ENCODE assay signal across 8 mouse cellular contexts in genomic region chr8:40150911-40151797, GRCm38 (mm10).
DNase-seq lines count a peak whose midpoint lies in the region; ATAC-seq and TF ChIP-seq lines count a peak whose summit lies in the region.

No protein-coding gene starts in this region.

- 18% methylated on average over 21 of the region's 21 CpGs for WGBS in embryonic facial prominence, embryonic 10.5 days
- WGBS in kidney, adult 2 months = 16% methylated on average over 21 of the region's 21 CpGs
- 29% methylated on average over 21 of the region's 21 CpGs for WGBS in limb, embryonic 10.5 days
- 9% methylated on average over 21 of the region's 21 CpGs for WGBS in midbrain, embryonic 13.5 days
- WGBS in stomach, embryonic 15.5 days = 13% methylated on average over 21 of the region's 21 CpGs

- peak overlapping the region; percentile 39 for H3K4me3 ChIP-seq in embryonic facial prominence, embryonic 10.5 days
- H3K4me3 ChIP-seq in kidney, adult 2 months (ENCODE audit: insufficient read depth, low read depth, low read length) = no peak overlapping the region
- H3K4me3 ChIP-seq in limb, embryonic 10.5 days = peak overlapping the region; percentile 31; the same call in 1 of the 2 replicates
- peak overlapping the region; percentile 24 for H3K4me3 ChIP-seq in midbrain, embryonic 13.5 days (replicated peaks)
- peak overlapping the region; percentile 19; the same call in 1 of the 2 replicates for H3K4me3 ChIP-seq in stomach, embryonic 15.5 days (replicated peaks)

- no peaks in the 10 kb centered on the region for H3K36me3 ChIP-seq in embryonic facial prominence, embryonic 10.5 days (replicated peaks)
- no peaks in the 10 kb centered on the region for H3K36me3 ChIP-seq in kidney, adult 2 months (ENCODE audit: control insufficient read depth, insufficient read depth, low read length)
- H3K36me3 ChIP-seq in limb, embryonic 10.5 days = no peaks in the 10 kb centered on the region
- no peaks in the 10 kb centered on the region for H3K36me3 ChIP-seq in midbrain, embryonic 13.5 days
- no peaks in the 10 kb centered on the region for H3K36me3 ChIP-seq in stomach, embryonic 15.5 days

- H3K4me1 ChIP-seq in embryonic facial prominence, embryonic 10.5 days = peaks cover 7% of the 10 kb centered on the region; the same call in 1 of the 2 replicates
- H3K4me1 ChIP-seq in kidney, adult 2 months (ENCODE audit: control insufficient read depth, insufficient read depth, low read length) = no peaks in the 10 kb centered on the region
- H3K4me1 ChIP-seq in limb, embryonic 10.5 days = no peaks in the 10 kb centered on the region
- peaks cover 6% of the 10 kb centered on the region for H3K4me1 ChIP-seq in midbrain, embryonic 13.5 days (replicated peaks)
- H3K4me1 ChIP-seq in stomach, embryonic 15.5 days = no peaks in the 10 kb centered on the region

- peak overlapping the region; percentile 47 for H3K4me2 ChIP-seq in midbrain, embryonic 13.5 days (replicated peaks)
- peak overlapping the region; percentile 50 for H3K4me2 ChIP-seq in stomach, embryonic 15.5 days

- no peak for TF ChIP-seq POLR2A in kidney, adult 2 months (IDR thresholded peaks at IDR 0.05; ENCODE audit: low read depth, low read length)

- peak; percentile 68 for TF ChIP-seq CTCF in kidney, adult 2 months (conservative IDR thresholded peaks at IDR 0.05; ENCODE audit: insufficient read depth, insufficient read length, low read depth, low read length)

- peak; percentile 89 for ATAC-seq in midbrain, embryonic 13.5 days
- ATAC-seq in stomach, embryonic 15.5 days (ENCODE audit: insufficient read depth, low FRiP score, low read depth) = peak; percentile 63; the same call in 1 of the 2 replicates

- H3K9ac ChIP-seq in midbrain, embryonic 13.5 days (replicated peaks) = peak overlapping the region; percentile 44
- no peak overlapping the region for H3K9ac ChIP-seq in stomach, embryonic 15.5 days

- H3K27me3 ChIP-seq in embryonic facial prominence, embryonic 10.5 days (replicated peaks; ENCODE audit: low read depth, poor library complexity, severe bottlenecking) = 0 out of 2 replicates have a peak, but pooled peaks cover 3% of the 10 kb centered on the region
- no peaks in the 10 kb centered on the region for H3K27me3 ChIP-seq in kidney, adult 2 months (replicated peaks; ENCODE audit: control insufficient read depth, insufficient read depth, low read length)
- H3K27me3 ChIP-seq in limb, embryonic 10.5 days (ENCODE audit: low read depth, poor library complexity, severe bottlenecking) = no peaks in the 10 kb centered on the region
- H3K27me3 ChIP-seq in midbrain, embryonic 13.5 days = no peaks in the 10 kb centered on the region
- no peaks in the 10 kb centered on the region for H3K27me3 ChIP-seq in stomach, embryonic 15.5 days (replicated peaks)

- no peaks in the 10 kb centered on the region for H3K9me3 ChIP-seq in embryonic facial prominence, embryonic 10.5 days
- no peaks in the 10 kb centered on the region for H3K9me3 ChIP-seq in limb, embryonic 10.5 days (replicated peaks)
- H3K9me3 ChIP-seq in midbrain, embryonic 13.5 days = no peaks in the 10 kb centered on the region
- H3K9me3 ChIP-seq in stomach, embryonic 15.5 days = no peaks in the 10 kb centered on the region

- no peak overlapping the region for H3K27ac ChIP-seq in embryonic facial prominence, embryonic 10.5 days (replicated peaks)
- H3K27ac ChIP-seq in kidney, adult 2 months (ENCODE audit: insufficient read depth, low read depth, low read length) = no peak overlapping the region
- no peak overlapping the region for H3K27ac ChIP-seq in limb, embryonic 10.5 days
- H3K27ac ChIP-seq in midbrain, embryonic 13.5 days = no peak overlapping the region
- H3K27ac ChIP-seq in stomach, embryonic 15.5 days = no peak overlapping the region

- peak; percentile 58 for DNase-seq in 416B (ENCODE audit: low read depth)
- peak; percentile 81 for DNase-seq in adrenal gland, postnatal 10 days
- DNase-seq in embryonic facial prominence, embryonic 10.5 days (ENCODE audit: low spot score) = peak; percentile 75
- peak; percentile 18 to 82 for DNase-seq in heart, adult 18-20 months
- peak; percentile 56 for DNase-seq in kidney, adult 2 months
- peak; percentile 75 for DNase-seq in limb, embryonic 10.5 days (ENCODE audit: low spot score)
